ENCODE assay signal across 19 mouse cellular contexts in genomic region chr12:51851617-51852016, GRCm38 (mm10). TPM values are rescaled to one million over a fixed set of nuclear protein-coding genes. Genes with fewer than 3 reads are reported as not detected.
DNase-seq lines count a peak whose midpoint lies in the region; ATAC-seq and TF ChIP-seq lines count a peak whose summit lies in the region.
"Had no signal": no experiment of that assay in that cellular context is flagged by ENCODE, and none has a peak within 500 bp of the region (broad histone marks: within the 10 kb centered on the region; RNA-seq: fewer than 3 reads in every experiment).

No protein-coding gene starts in this region.

- no peak overlapping the region for H3K27ac ChIP-seq in intestine, embryonic 15.5 days
- H3K27ac ChIP-seq in intestine, postnatal 0 days (ENCODE audit: low read depth, low read length) = no peak overlapping the region
- no peak overlapping the region for H3K27ac ChIP-seq in left cerebral cortex, adult 2 months
- H3K27ac ChIP-seq: forebrain, embryonic 12.5 days; heart, embryonic 15.5 days; hindbrain, embryonic 14.5 days; layer of hippocampus, adult 2 months; limb, embryonic 10.5 days had no signal

- TF ChIP-seq CTCF in intestine, postnatal 0 days (IDR thresholded peaks at IDR 0.05; ENCODE audit: low read depth) = no peak
- no peak for TF ChIP-seq CTCF in left cerebral cortex, adult 2 months (IDR thresholded peaks at IDR 0.05)

- no peaks in the 10 kb centered on the region for H3K36me3 ChIP-seq in intestine, embryonic 15.5 days
- H3K36me3 ChIP-seq in intestine, postnatal 0 days (ENCODE audit: control insufficient read depth, insufficient read depth) = no peaks in the 10 kb centered on the region
- H3K36me3 ChIP-seq: forebrain, embryonic 12.5 days; heart, embryonic 15.5 days; limb, embryonic 10.5 days had no signal

- intact Hi-C loops in left cerebral cortex, adult 2 months (cut with DNase I) = no loop called here

- WGBS in intestine, embryonic 15.5 days = 76% methylated on average over 4 of the region's 4 CpGs
- 66% methylated on average over 4 of the region's 4 CpGs for WGBS in intestine, postnatal 0 days

- no peak overlapping the region for H3K4me3 ChIP-seq in intestine, embryonic 15.5 days (replicated peaks)
- H3K4me3 ChIP-seq in intestine, postnatal 0 days (ENCODE audit: low read depth, low read length) = no peak overlapping the region
- no peak overlapping the region for H3K4me3 ChIP-seq in left cerebral cortex, adult 2 months
- H3K4me3 ChIP-seq: forebrain, embryonic 12.5 days; heart, embryonic 15.5 days; layer of hippocampus, adult 2 months; limb, embryonic 10.5 days had no signal

- peak; percentile 49; the same call in 1 of the 2 replicates for ATAC-seq in intestine, embryonic 15.5 days
- no peak for ATAC-seq in intestine, postnatal 0 days
- peak; percentile 57 for ATAC-seq in megakaryocyte progenitor cell, adult 5-6 weeks (replicated peaks; ENCODE audit: poor library complexity)

- H3K9ac ChIP-seq in intestine, embryonic 15.5 days = no peak overlapping the region
- H3K9ac ChIP-seq in intestine, postnatal 0 days (ENCODE audit: low read depth, low read length) = no peak overlapping the region
- H3K9ac ChIP-seq: forebrain, embryonic 12.5 days; heart, embryonic 15.5 days; hindbrain, embryonic 14.5 days had no signal

- no peaks in the 10 kb centered on the region for H3K9me3 ChIP-seq in intestine, embryonic 15.5 days
- no peaks in the 10 kb centered on the region for H3K9me3 ChIP-seq in intestine, postnatal 0 days (ENCODE audit: control insufficient read depth)
- H3K9me3 ChIP-seq: forebrain, embryonic 12.5 days; heart, embryonic 15.5 days; limb, embryonic 10.5 days had no signal

- DNase-seq in MEL-GATA-1-ER (ENCODE audit: extremely low read depth, low read depth) = peak; percentile 78
- DNase-seq in liver = peak; percentile 77
- no peak for DNase-seq in left cerebral cortex, adult 2 months (ENCODE audit: extremely low spot score in 1 of 2, low spot score in 2 of 2)
- DNase-seq in right cerebral cortex, postnatal 10 days (ENCODE audit: low spot score in 2 of 2) = no peak
- DNase-seq: cerebellum, adult 9-10 months; gastrocnemius, postnatal 36 days; kidney, adult 18-20 months; kidney, postnatal 10 days; lung, adult 2 months; lung, postnatal 4 days; thymus, postnatal 25 days had no signal

- H3K27me3 ChIP-seq in intestine, embryonic 15.5 days (replicated peaks) = no peaks in the 10 kb centered on the region
- no peaks in the 10 kb centered on the region for H3K27me3 ChIP-seq in intestine, postnatal 0 days (replicated peaks; ENCODE audit: control insufficient read depth, insufficient read depth, low read length)
- H3K27me3 ChIP-seq: forebrain, embryonic 12.5 days; heart, embryonic 15.5 days had no signal

- no peak overlapping the region for H3K4me2 ChIP-seq in intestine, embryonic 15.5 days (replicated peaks)
- H3K4me2 ChIP-seq in intestine, postnatal 0 days (replicated peaks; ENCODE audit: low read depth) = no peak overlapping the region
- H3K4me2 ChIP-seq: forebrain, embryonic 12.5 days; heart, embryonic 15.5 days; hindbrain, embryonic 14.5 days had no signal

- no peaks in the 10 kb centered on the region for H3K4me1 ChIP-seq in intestine, embryonic 15.5 days (replicated peaks)
- H3K4me1 ChIP-seq in intestine, postnatal 0 days (replicated peaks; ENCODE audit: control insufficient read depth, insufficient read depth, low read length) = no peaks in the 10 kb centered on the region
- H3K4me1 ChIP-seq: forebrain, embryonic 12.5 days; limb, embryonic 10.5 days had no signal

RNA-seq across cellular contexts. Expression of gene Hectd1, which starts 22.3 kb away (rescaled TPM):
- 31.1 and 32.2 TPM in 2 replicates for polyA plus RNA-seq in intestine, embryonic 15.5 days (2015; fragmentation: Nextera tagmentation; extraction: Ambion mirVana)
- polyA plus RNA-seq in intestine, postnatal 0 days (2015; fragmentation: Nextera tagmentation; extraction: Ambion mirVana) = 16.8 and 20.9 TPM in 2 replicates
- total RNA-seq in megakaryocyte progenitor cell, adult 5-6 weeks (2015) = 50.5 and 58.2 TPM in 2 replicates
- 83.8 and 108 TPM in 2 replicates for total RNA-seq in megakaryocyte progenitor cell, adult 5-6 weeks (2017)
- total RNA-seq in left cerebral cortex, adult 2 months (2021) = 10 to 100 TPM; 81.2 to 88.4 TPM

Comparison
In these comparisons a context has a peak if more than half of its experiments do, and no peak if none do; other contexts are left out.
1. DNase-seq: peak in MEL-GATA-1-ER (single experiment) and liver (single experiment); none in left cerebral cortex, adult 2 months (0 of 2) and right cerebral cortex, postnatal 10 days (0 of 2).